Mouse (Mus musculus) kidney, embryonic 14.5 days (tissue): ENCODE data around the gene Tmem203. TPM values are rescaled to one million over a fixed set of nuclear protein-coding genes. Genes with fewer than 3 reads are reported as not detected.

Experiments
- ATAC-seq: fragments of 200-750 bp; cut with Nextera tagmentation; 2 replicates; pipeline ENCODE4 v1.8.0; 2017; ENCODE audit warnings: moderate number of reproducible peaks, mild to moderate bottlenecking, moderate TSS enrichment, moderate library complexity; ENCODE audit not compliant: low FRiP score, low TSS enrichment
- H3K27ac ChIP-seq: fragments of 300-500 bp; sonication (generic); 2 replicates; pipeline ENCODE4 v1.5.1; 2014; ENCODE audit warnings: low read depth, mild to moderate bottlenecking, low read length, moderate library complexity, mixed read lengths
- H3K27me3 ChIP-seq: fragments of 300-500 bp; sonication (generic); 2 replicates; pipeline ENCODE4 v1.6.1; 2014; ENCODE audit warnings: mild to moderate bottlenecking, low read length; ENCODE audit not compliant: control insufficient read depth, insufficient read depth
- H3K36me3 ChIP-seq: fragments of 300-500 bp; sonication (generic); 2 replicates; pipeline ENCODE4 v1.6.1; 2014; ENCODE audit warnings: low read length, mixed read lengths; ENCODE audit not compliant: control insufficient read depth, insufficient read depth
- H3K4me1 ChIP-seq: fragments of 300-500 bp; sonication (generic); 2 replicates; pipeline ENCODE4 v1.6.1; 2014; ENCODE audit warnings: low read length, mixed read lengths; ENCODE audit not compliant: control insufficient read depth, insufficient read depth
- H3K4me2 ChIP-seq: fragments of 300-500 bp; sonication (generic); replicated peaks from 2 replicates; pipeline ENCODE4 v1.6.1; 2014; ENCODE audit warnings: low read depth, mild to moderate bottlenecking, low read length
- H3K4me3 ChIP-seq: fragments of 300-500 bp; sonication (generic); 2 replicates; pipeline ENCODE4 v1.5.1; 2014; ENCODE audit warnings: mild to moderate bottlenecking, low read length
- H3K9ac ChIP-seq: fragments of 300-500 bp; sonication (generic); 2 replicates; pipeline ENCODE4 v1.6.1; 2014; ENCODE audit warnings: low read depth, mild to moderate bottlenecking, low read length, moderate library complexity
- H3K9me3 ChIP-seq: fragments of 300-500 bp; sonication (generic); 2 replicates; pipeline ENCODE4 v1.6.1; 2016; ENCODE audit warnings: low read length; ENCODE audit not compliant: control insufficient read depth
- WGBS: fragments of 180-500 bp; shearing (Covaris S2); extraction: QIAGEN DNeasy Blood & Tissue Kit; methylation state at CpG from one replicate; pipeline ENCODE4 v1.1.7; 2014; 5-methylcytosine and 5-hydroxymethylcytosine counted together
- polyA plus RNA-seq: library from polyadenylated mRNA; unstranded; fragments of >200 nt; fragmentation: Nextera tagmentation; extraction: Ambion mirVana; gene quantifications from 2 replicates; pipeline ENCODE4 v1.2.1, GENCODE M21; 2014

Tmem203 gene
- polyA plus RNA-seq, 1 experiment from 2014 or later: 17.0 TPM

GRCm38 (mm10) chr2:25264286-25264660 lies 9.0 kb downstream of the Tmem203 start:
- Histone ChIP-seq H3K27me3 (peaks cover 14% of the 10 kb centered on the region), H3K9ac (no peak overlapping the region; the same call in 1 of the 2 replicates), H3K27ac (no peak overlapping the region), H3K4me3 (no peak overlapping the region; the same call in 1 of the 2 replicates), H3K36me3 (peaks cover 6% of the 10 kb centered on the region), H3K9me3 (no peaks in the 10 kb centered on the region), H3K4me1 (peaks cover 14% of the 10 kb centered on the region), H3K4me2 (peak overlapping the region; percentile 15; the same call in 1 of the 2 replicates)
- 81% methylated on average over 5 of the region's 5 CpGs for WGBS
- no peak for ATAC-seq

- H3K9me3 ChIP-seq: no peaks in the 10 kb centered on the region
- H3K4me1 ChIP-seq: peaks cover 14% of the 10 kb centered on the region
- H3K36me3 ChIP-seq: peaks cover 12% of the 10 kb centered on the region
- no peak overlapping the region for H3K9ac ChIP-seq
- no peak for ATAC-seq
- peaks cover 14% of the 10 kb centered on the region for H3K27me3 ChIP-seq
- H3K4me2 ChIP-seq: peak overlapping the region; percentile 15; the same call in 1 of the 2 replicates
- H3K4me3 ChIP-seq: no peak overlapping the region
- WGBS: 70% methylated on average over 3 of the region's 3 CpGs
- no peak overlapping the region for H3K27ac ChIP-seq
These were observed 9.6 kb downstream of the Tmem203 start for GRCm38 (mm10) chr2:25264851-25265250.

GRCm38 (mm10) chr2:25265897-25266656 lies 10.8 kb downstream of the Tmem203 start:
- H3K4me3 ChIP-seq: no peak overlapping the region
- no peak overlapping the region for H3K4me2 ChIP-seq
- peaks cover 18% of the 10 kb centered on the region for H3K4me1 ChIP-seq
- peaks cover 23% of the 10 kb centered on the region for H3K36me3 ChIP-seq
- H3K27me3 ChIP-seq: peaks cover 14% of the 10 kb centered on the region
- no peak overlapping the region for H3K27ac ChIP-seq
- ATAC-seq: no peak
- H3K9ac ChIP-seq: peak overlapping the region; percentile 24; the same call in 1 of the 2 replicates
- H3K9me3 ChIP-seq: no peaks in the 10 kb centered on the region
- WGBS: 60% methylated on average over 6 of the region's 6 CpGs

- no peak for ATAC-seq
- 28% methylated on average over 2 of the region's 2 CpGs for WGBS
These were observed 11.5 kb downstream of the Tmem203 start for GRCm38 (mm10) chr2:25266720-25267119.

GRCm38 (mm10) chr2:25267241-25267640 lies 12.0 kb downstream of the Tmem203 start:
- ATAC-seq: no peak
- Histone ChIP-seq H3K27me3 (peaks cover 14% of the 10 kb centered on the region), H3K4me3 (no peak overlapping the region), H3K9me3 (no peaks in the 10 kb centered on the region), H3K9ac (no peak overlapping the region), H3K27ac (no peak overlapping the region), H3K36me3 (peaks cover 24% of the 10 kb centered on the region), H3K4me1 (peaks cover 24% of the 10 kb centered on the region), H3K4me2 (no peak overlapping the region)

More at GRCm38 (mm10) chr2:25266720-25267119, 11.5 kb downstream of the Tmem203 start:
- H3K9me3 ChIP-seq: no peaks in the 10 kb centered on the region
- peaks cover 24% of the 10 kb centered on the region for H3K4me1 ChIP-seq
- H3K36me3 ChIP-seq: peaks cover 24% of the 10 kb centered on the region
- H3K27ac ChIP-seq: no peak overlapping the region
- no peak overlapping the region for H3K4me2 ChIP-seq
- peak overlapping the region; percentile 24; the same call in 1 of the 2 replicates for H3K9ac ChIP-seq
- H3K4me3 ChIP-seq: no peak overlapping the region
- peaks cover 14% of the 10 kb centered on the region for H3K27me3 ChIP-seq

GRCm38 (mm10) chr2:25267746-25268309 lies 12.6 kb downstream of the Tmem203 start:
- no peak overlapping the region for H3K27ac ChIP-seq
- ATAC-seq: no peak
- H3K36me3 ChIP-seq: peaks cover 24% of the 10 kb centered on the region
- no peak overlapping the region for H3K4me2 ChIP-seq
- H3K9me3 ChIP-seq: no peaks in the 10 kb centered on the region
- H3K4me3 ChIP-seq: no peak overlapping the region
- H3K9ac ChIP-seq: no peak overlapping the region
- peaks cover 14% of the 10 kb centered on the region for H3K27me3 ChIP-seq
- 84% methylated on average over 4 of the region's 4 CpGs for WGBS
- H3K4me1 ChIP-seq: peaks cover 24% of the 10 kb centered on the region

GRCm38 (mm10) chr2:25271827-25272511 lies 16.7 kb downstream of the Tmem203 start, which contains the start of the genes Ssna1 and Anapc2:
TSS of gene Ssna1 (minus strand) at chr2:25272438.
TSS of gene Anapc2 (plus strand) at chr2:25272478.
- H3K27ac ChIP-seq: peak within 1 kb of the TSS; percentile 76
- H3K9me3 ChIP-seq: no peaks in the 10 kb centered on the region
- peak within 1 kb of the TSS; percentile 88 for H3K9ac ChIP-seq
- ATAC-seq: peak; percentile 97
- H3K4me2 ChIP-seq: peak within 1 kb of the TSS; percentile 94
- H3K27me3 ChIP-seq: no peaks in the 10 kb centered on the region
- under 1% methylated on average over 55 of the region's 55 CpGs for WGBS
- peak within 1 kb of the TSS; percentile 93 for H3K4me3 ChIP-seq
- H3K36me3 ChIP-seq: peaks cover 60% of the 10 kb centered on the region
- peaks cover 18% of the 10 kb centered on the region for H3K4me1 ChIP-seq

- peaks cover 63% of the 10 kb centered on the region for H3K36me3 ChIP-seq
- under 1% methylated on average over 29 of the region's 29 CpGs for WGBS
- peak overlapping the region; percentile 93 for H3K4me3 ChIP-seq
- no peaks in the 10 kb centered on the region for H3K27me3 ChIP-seq
- peak overlapping the region; percentile 85 for H3K4me2 ChIP-seq
- peak; percentile 71 for ATAC-seq
- peak overlapping the region; percentile 88 for H3K9ac ChIP-seq
- H3K9me3 ChIP-seq: no peaks in the 10 kb centered on the region
- H3K4me1 ChIP-seq: peaks cover 18% of the 10 kb centered on the region
- no peak overlapping the region for H3K27ac ChIP-seq
These were observed 17.3 kb downstream of the Tmem203 start for GRCm38 (mm10) chr2:25272515-25272914.
